Mouse (Mus musculus): ENCODE measurements around the gene Tns4. TPM values are rescaled to one million over a fixed set of nuclear protein-coding genes. Genes with fewer than 3 reads are reported as not detected.

Tns4 gene
- total and polyA plus RNA-seq, 3 experiments: 0.03 TPM; not detected in 2

DNA sequence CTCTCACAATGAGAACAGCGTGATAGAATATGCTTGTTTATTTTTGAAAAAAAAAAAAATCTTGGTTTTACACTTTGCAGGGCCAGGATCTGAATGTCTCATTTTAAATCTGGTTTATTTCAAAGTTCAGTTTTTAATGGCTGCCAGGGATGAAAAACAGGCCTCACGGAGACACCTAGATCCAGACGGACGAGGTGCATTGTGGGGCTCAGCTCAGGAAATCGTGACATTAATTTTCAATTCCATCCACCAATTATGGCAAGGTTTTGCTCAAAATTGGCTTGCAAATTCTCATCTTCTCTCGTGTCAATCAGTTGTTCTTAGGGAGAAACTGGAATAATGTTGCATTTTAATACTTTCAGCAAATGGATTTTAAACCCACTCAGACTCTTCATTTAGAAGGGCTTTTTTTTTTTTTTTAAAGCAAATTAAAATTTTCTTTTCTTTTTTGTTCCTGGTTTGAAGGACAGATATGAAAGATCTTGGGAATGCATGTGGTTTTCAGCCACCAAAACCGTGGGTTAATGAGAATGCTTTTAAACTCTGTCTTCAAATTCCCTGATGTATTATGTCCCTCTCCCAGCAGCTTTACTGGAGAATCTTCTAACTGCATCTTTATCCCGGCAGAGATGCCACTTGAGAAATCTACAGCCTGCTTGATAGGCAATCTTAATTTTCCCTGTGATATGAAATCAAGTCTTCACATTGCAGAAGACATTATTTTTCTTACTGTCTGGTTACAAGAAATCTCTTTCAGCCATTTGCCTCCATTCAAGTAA lies 8.1 kb upstream of the Tns4 start:
- Histone ChIP-seq H3K27me3 (ENCODE audit: control insufficient read depth in 1 of 2, insufficient read depth in 2 of 2, low read length in 2 of 2) (no peaks in the 10 kb centered on the region), H3K9me3 (replicated peaks; ENCODE audit: insufficient read depth, low read length) (no peaks in the 10 kb centered on the region), H3K4me1 (ENCODE audit: control insufficient read depth in 1 of 2, insufficient read depth in 2 of 2, low read length in 2 of 2) (peaks cover 7 to 31% of the 10 kb centered on the region in 2 experiments), H3K27ac (ENCODE audit: control insufficient read depth, low read depth, low read length) (no peak overlapping the region), H3K36me3 (ENCODE audit: control insufficient read depth in 1 of 2, insufficient read depth in 2 of 2, low read length in 2 of 2) (peaks cover 0 to 10% of the 10 kb centered on the region in 2 experiments; a peak in 2 of 4 replicates), H3K79me2 (ENCODE audit: control insufficient read depth, insufficient read depth, low read length, poor library complexity) (no peaks in the 10 kb centered on the region), H3K4me3 (ENCODE audit: control insufficient read depth in 1 of 2, insufficient read depth in 1 of 2, low read depth in 2 of 2, low read length in 2 of 2) (no peak overlapping the region), H3K9ac (ENCODE audit: control insufficient read depth, low read depth, low read length, poor library complexity, severe bottlenecking) (no peak overlapping the region)
- no peak for TF ChIP-seq CHD2 (IDR thresholded peaks at IDR 0.05; ENCODE audit: low read length)
- TF ChIP-seq SIN3A (IDR thresholded peaks at IDR 0.05; ENCODE audit: low read length): no peak
- no peak for TF ChIP-seq MAFK (IDR thresholded peaks at IDR 0.05; ENCODE audit: borderline replicate concordance, low read depth, low read length)
- TF ChIP-seq ZC3H11A (IDR thresholded peaks at IDR 0.05; ENCODE audit: low read depth, low read length): no peak
- no peak for TF ChIP-seq JUND (IDR thresholded peaks at IDR 0.05; ENCODE audit: low read depth, low read length)
- no peak for TF ChIP-seq NRF1 (IDR thresholded peaks at IDR 0.05; ENCODE audit: insufficient read depth, low read depth, low read length, poor library complexity, severe bottlenecking)
- no peak for TF ChIP-seq UBTF (IDR thresholded peaks at IDR 0.05; ENCODE audit: borderline replicate concordance, insufficient read depth, low read depth, low read length)
- no peak for TF ChIP-seq KAT2A (conservative IDR thresholded peaks at IDR 0.05; ENCODE audit: low read depth, low read length)
- no peak for TF ChIP-seq GABPA (IDR thresholded peaks at IDR 0.05; ENCODE audit: low read depth, low read length)
- TF ChIP-seq USF1 (IDR thresholded peaks at IDR 0.05; ENCODE audit: low read depth, low read length): no peak
- DNase-seq (ENCODE audit: low read depth, low spot score): no peak

- no peak overlapping the region for H3K9ac ChIP-seq (ENCODE audit: control insufficient read depth, low read depth, low read length, poor library complexity, severe bottlenecking)
- H3K9me3 ChIP-seq (replicated peaks; ENCODE audit: insufficient read depth, low read length): no peaks in the 10 kb centered on the region
- peaks cover 7 to 38% of the 10 kb centered on the region in 2 experiments for H3K4me1 ChIP-seq (ENCODE audit: control insufficient read depth in 1 of 2, insufficient read depth in 2 of 2, low read length in 2 of 2)
- no peak for TF ChIP-seq POLR2AphosphoS5 (IDR thresholded peaks at IDR 0.05; ENCODE audit: borderline replicate concordance, low read depth, low read length)
- TF ChIP-seq ETS1 (IDR thresholded peaks at IDR 0.05; ENCODE audit: low read depth, low read length): no peak
- TF ChIP-seq MYC (IDR thresholded peaks at IDR 0.05; ENCODE audit: low read depth, low read length): no peak
- TF ChIP-seq RAD21 (IDR thresholded peaks at IDR 0.05; ENCODE audit: low read depth, low read length): no peak
- no peak for TF ChIP-seq CTCF (IDR thresholded peaks at IDR 0.05 in 2 of 3, conservative IDR thresholded peaks at IDR 0.05 in 1 of 3; ENCODE audit: control insufficient read depth in 1 of 3, insufficient read depth in 1 of 3, low read depth in 2 of 3, low read length in 3 of 3, poor library complexity in 1 of 3, severe bottlenecking in 1 of 3)
- H3K27ac ChIP-seq (ENCODE audit: control insufficient read depth, low read depth, low read length): no peak overlapping the region
- H3K27me3 ChIP-seq (ENCODE audit: control insufficient read depth in 1 of 2, insufficient read depth in 2 of 2, low read length in 2 of 2): no peaks in the 10 kb centered on the region
- DNase-seq (ENCODE audit: low read depth, low spot score): no peak
- H3K4me3 ChIP-seq (ENCODE audit: control insufficient read depth in 1 of 2, insufficient read depth in 1 of 2, low read depth in 2 of 2, low read length in 2 of 2): no peak overlapping the region
- no peaks in the 10 kb centered on the region for H3K79me2 ChIP-seq (ENCODE audit: control insufficient read depth, insufficient read depth, low read length, poor library complexity)
- peaks cover 0 to 15% of the 10 kb centered on the region in 2 experiments; a peak in 2 of 4 replicates for H3K36me3 ChIP-seq (ENCODE audit: control insufficient read depth in 1 of 2, insufficient read depth in 2 of 2, low read length in 2 of 2)
These were observed 7.3 kb upstream of the Tns4 start for GRCm38 (mm10) chr11:99096417-99096816.
